Mouse (Mus musculus): Measurements from ENCODE around the gene Cyp26b1.

- TF ChIP-seq CTCF (IDR thresholded peaks at IDR 0.05; ENCODE audit: low read depth), result no peak
- no peak for TF ChIP-seq EP300 (IDR thresholded peaks at IDR 0.05; ENCODE audit: low read depth)
Observed at GRCm38 (mm10) chr6:84561171-84561570, 32.5 kb downstream of the Cyp26b1 start.

All from heart, postnatal 0 days (tissue).